Mouse (Mus musculus): ENCODE data around the gene Pgs1. TPM values are rescaled to one million over a fixed set of nuclear protein-coding genes. Genes with fewer than 3 reads are reported as not detected.

Pgs1 gene
- polyA plus RNA-seq, 1 experiment from 2014 or later, result 38.9 TPM

GRCm38 (mm10) chr11:118042791-118043190 is 56.7 kb downstream of the Pgs1 start:
- ATAC-seq (replicated peaks; ENCODE audit: low FRiP score), result no peak
- no peaks in the 10 kb centered on the region for H3K27me3 ChIP-seq
- peak overlapping the region; percentile 86 for H3K27ac ChIP-seq
- 0 out of 2 replicates have a peak overlapping the region, but pooled peaks have one; percentile 2 for H3K9ac ChIP-seq
- H3K4me2 ChIP-seq, result peak overlapping the region; percentile 40
- WGBS, result 69% methylated on average over 9 of the region's 9 CpGs
- H3K4me3 ChIP-seq (replicated peaks), result no peak overlapping the region
- H3K36me3 ChIP-seq, result no peaks in the 10 kb centered on the region
- no peaks in the 10 kb centered on the region for H3K9me3 ChIP-seq (replicated peaks)
- peaks cover 38% of the 10 kb centered on the region for H3K4me1 ChIP-seq

GRCm38 (mm10) chr11:118043293-118043907 is 57.3 kb downstream of the Pgs1 start:
- peak overlapping the region; percentile 40 for H3K4me2 ChIP-seq

GRCm38 (mm10) chr11:118049641-118050040 is 63.5 kb downstream of the Pgs1 start:
- 38% methylated on average over 8 of the region's 8 CpGs for WGBS
- H3K27ac ChIP-seq, result no peak overlapping the region
- no peaks in the 10 kb centered on the region for H3K9me3 ChIP-seq (replicated peaks)
- H3K9ac ChIP-seq, result no peak overlapping the region
- no peak overlapping the region for H3K4me2 ChIP-seq
- H3K27me3 ChIP-seq, result no peaks in the 10 kb centered on the region
- H3K4me1 ChIP-seq, result peaks cover 14% of the 10 kb centered on the region; the same call in 1 of the 2 replicates
- H3K36me3 ChIP-seq, result no peaks in the 10 kb centered on the region
- ATAC-seq (replicated peaks; ENCODE audit: low FRiP score), result no peak
- H3K4me3 ChIP-seq (replicated peaks), result no peak overlapping the region

More at GRCm38 (mm10) chr11:118043293-118043907, 57.3 kb downstream of the Pgs1 start:
- Histone ChIP-seq H3K27ac (peak overlapping the region; percentile 86), H3K9ac (0 out of 2 replicates have a peak overlapping the region, but pooled peaks have one; percentile 2), H3K27me3 (no peaks in the 10 kb centered on the region), H3K36me3 (no peaks in the 10 kb centered on the region), H3K4me3 (replicated peaks) (no peak overlapping the region), H3K4me1 (peaks cover 38% of the 10 kb centered on the region), H3K9me3 (replicated peaks) (no peaks in the 10 kb centered on the region)
- ATAC-seq (replicated peaks; ENCODE audit: low FRiP score), result peak; percentile 75
- 17% methylated on average over 13 of the region's 14 CpGs for WGBS

- Histone ChIP-seq H3K4me3 (replicated peaks) (no peak overlapping the region), H3K4me2 (no peak overlapping the region), H3K4me1 (peaks cover 10% of the 10 kb centered on the region; the same call in 1 of the 2 replicates), H3K9me3 (replicated peaks) (no peaks in the 10 kb centered on the region), H3K27me3 (no peaks in the 10 kb centered on the region), H3K27ac (no peak overlapping the region), H3K9ac (no peak overlapping the region), H3K36me3 (no peaks in the 10 kb centered on the region)
- ATAC-seq (replicated peaks; ENCODE audit: low FRiP score), result no peak
- 69% methylated on average over 16 of the region's 16 CpGs for WGBS
Measured at GRCm38 (mm10) chr11:118050174-118050573, 64.1 kb downstream of the Pgs1 start.

- 0 out of 2 replicates have a peak, but pooled peaks have one; percentile 31 for ATAC-seq (replicated peaks; ENCODE audit: low FRiP score)
- Histone ChIP-seq H3K4me1 (peaks cover 19% of the 10 kb centered on the region), H3K9me3 (replicated peaks) (no peaks in the 10 kb centered on the region), H3K4me2 (no peak overlapping the region), H3K9ac (no peak overlapping the region), H3K27me3 (no peaks in the 10 kb centered on the region), H3K27ac (no peak overlapping the region), H3K4me3 (replicated peaks) (no peak overlapping the region), H3K36me3 (no peaks in the 10 kb centered on the region)
- WGBS, result 37% methylated on average over 12 of the region's 12 CpGs
Measured at GRCm38 (mm10) chr11:118058367-118058766, 72.3 kb downstream of the Pgs1 start.

- no peak for ATAC-seq (replicated peaks; ENCODE audit: low FRiP score)
- H3K4me3 ChIP-seq (replicated peaks), result no peak overlapping the region
- H3K9ac ChIP-seq, result no peak overlapping the region
- no peak overlapping the region for H3K27ac ChIP-seq
- H3K27me3 ChIP-seq, result no peaks in the 10 kb centered on the region
- H3K4me2 ChIP-seq, result no peak overlapping the region
- WGBS, result 67% methylated on average over 10 of the region's 10 CpGs
- H3K4me1 ChIP-seq, result peaks cover 24% of the 10 kb centered on the region
- no peaks in the 10 kb centered on the region for H3K9me3 ChIP-seq (replicated peaks)
- H3K36me3 ChIP-seq, result no peaks in the 10 kb centered on the region
Measured at GRCm38 (mm10) chr11:118058872-118059271, 72.8 kb downstream of the Pgs1 start.

GRCm38 (mm10) chr11:118060038-118060437 is 73.9 kb downstream of the Pgs1 start:
- Histone ChIP-seq H3K36me3 (no peaks in the 10 kb centered on the region), H3K4me2 (no peak overlapping the region), H3K9me3 (replicated peaks) (no peaks in the 10 kb centered on the region), H3K9ac (no peak overlapping the region), H3K4me1 (peaks cover 30% of the 10 kb centered on the region), H3K27ac (no peak overlapping the region), H3K4me3 (replicated peaks) (no peak overlapping the region), H3K27me3 (no peaks in the 10 kb centered on the region)
- ATAC-seq (replicated peaks; ENCODE audit: low FRiP score), result no peak
- 81% methylated on average over 14 of the region's 14 CpGs for whole genome bisulfite sequencing

- no peak for ATAC-seq (replicated peaks; ENCODE audit: low FRiP score)
- Histone ChIP-seq H3K4me2 (no peak overlapping the region), H3K9me3 (replicated peaks) (no peaks in the 10 kb centered on the region), H3K36me3 (no peaks in the 10 kb centered on the region), H3K9ac (no peak overlapping the region), H3K4me3 (replicated peaks) (no peak overlapping the region), H3K27ac (no peak overlapping the region), H3K27me3 (no peaks in the 10 kb centered on the region), H3K4me1 (peaks cover 60% of the 10 kb centered on the region)
- WGBS, result 79% methylated on average over 8 of the region's 8 CpGs
Measured at GRCm38 (mm10) chr11:118067588-118067987, 81.5 kb downstream of the Pgs1 start.

- Histone ChIP-seq H3K27me3 (no peaks in the 10 kb centered on the region), H3K9ac (no peak overlapping the region), H3K4me1 (peaks cover 56% of the 10 kb centered on the region), H3K36me3 (no peaks in the 10 kb centered on the region), H3K4me2 (peak overlapping the region; percentile 25), H3K4me3 (replicated peaks) (no peak overlapping the region), H3K27ac (peak overlapping the region; percentile 24; the same call in 1 of the 2 replicates), H3K9me3 (replicated peaks) (no peaks in the 10 kb centered on the region)
- 24% methylated on average over 16 of the region's 16 CpGs for WGBS
- ATAC-seq (replicated peaks; ENCODE audit: low FRiP score), result no peak
Measured at GRCm38 (mm10) chr11:118068812-118069332, 82.8 kb downstream of the Pgs1 start.

- WGBS, result 40% methylated on average over 11 of the region's 11 CpGs
- Histone ChIP-seq H3K9ac (no peak overlapping the region), H3K4me1 (peaks cover 59% of the 10 kb centered on the region), H3K36me3 (no peaks in the 10 kb centered on the region), H3K4me3 (replicated peaks) (no peak overlapping the region), H3K4me2 (peak overlapping the region; percentile 25; the same call in 1 of the 2 replicates), H3K9me3 (replicated peaks) (no peaks in the 10 kb centered on the region), H3K27ac (peak overlapping the region; percentile 82), H3K27me3 (no peaks in the 10 kb centered on the region)
- ATAC-seq (replicated peaks; ENCODE audit: low FRiP score), result no peak
Measured at GRCm38 (mm10) chr11:118071227-118071912, 85.3 kb downstream of the Pgs1 start.
